Mouse (Mus musculus) left cerebral cortex, adult 18-20 months (tissue): Measurements from ENCODE around the gene Eif4g2. TPM values are rescaled to one million over a fixed set of nuclear protein-coding genes. Genes with fewer than 3 reads are reported as not detected.
A peak's percentile ranks its signal among the peaks of the same experiment; 100 is the strongest.

ENCODE experiments used
- DNase-seq, 2 experiments: peaks; one replicate each; pipeline ENCODE4 v3.0.0; 2021 to 2022; ENCODE audit warnings: low spot score in 2 of 2, mixed read lengths in 1 of 2
- long read RNA-seq, 2 experiments: library from polyadenylated mRNA; stranded (forward); transcript quantifications; one replicate each; pipeline ENCODE4 v2.0.0; 2021
- total RNA-seq, 2 experiments: library from RNA; stranded (reverse); gene quantifications; 2 replicates each; pipeline ENCODE4 v1.2.3; 2021

Eif4g2 gene
- total RNA-seq: 100 to 1,000 TPM; 615 to 634 TPM
- long read RNA-seq, experiment 1, full-length matches to known transcripts: 512 of 674 reads
- long read RNA-seq, experiment 1, partial matches to known transcripts: 94 of 674 reads
- long read RNA-seq, experiment 1, other reads (novel, unspliced or antisense): 68 of 674 reads
- long read RNA-seq, experiment 2, full-length matches to known transcripts: 323 of 421 reads
- long read RNA-seq, experiment 2, partial matches to known transcripts: 53 of 421 reads
- long read RNA-seq, experiment 2, other reads (novel, unspliced or antisense): 45 of 421 reads

- DNase-seq: peak; percentile 98 to 100
Observed at GRCm38 (mm10) chr7:111082822-111083732, at the start of gene Eif4g2. Gene Eif4g2 (minus strand): TSS chr7:111083030.

GRCm38 (mm10) chr7:111132596-111132995, 49.8 kb upstream of the Eif4g2 start:
- no peak for DNase-seq

- no peak for DNase-seq
Observed at GRCm38 (mm10) chr7:111126636-111127395, 44.0 kb upstream of the Eif4g2 start.

GRCm38 (mm10) chr7:111123761-111124546, 41.1 kb upstream of the Eif4g2 start:
- DNase-seq: no peak

GRCm38 (mm10) chr7:111122531-111123130, 39.8 kb upstream of the Eif4g2 start:
- DNase-seq: peak; percentile 98 to 99

GRCm38 (mm10) chr7:111122084-111122530, 39.3 kb upstream of the Eif4g2 start:
- DNase-seq: peak in 1 of 2 experiments; percentile 55

- DNase-seq: no peak
Observed at GRCm38 (mm10) chr7:111121522-111121921, 38.7 kb upstream of the Eif4g2 start.

- no peak for DNase-seq
Observed at GRCm38 (mm10) chr7:111109561-111109960, 26.7 kb upstream of the Eif4g2 start.

GRCm38 (mm10) chr7:111109161-111109560, 26.3 kb upstream of the Eif4g2 start:
- no peak for DNase-seq

- DNase-seq: no peak
Observed at GRCm38 (mm10) chr7:111098196-111098595, 15.4 kb upstream of the Eif4g2 start.

GRCm38 (mm10) chr7:111095169-111095568, 12.3 kb upstream of the Eif4g2 start:
- no peak for DNase-seq

GRCm38 (mm10) chr7:111085153-111085552, 2.3 kb upstream of the Eif4g2 start:
- no peak for DNase-seq

- DNase-seq: no peak
Observed at GRCm38 (mm10) chr7:111084443-111084842, 1.6 kb upstream of the Eif4g2 start.

- DNase-seq: no peak
Observed at GRCm38 (mm10) chr7:111083733-111084120, 897 bp upstream of the Eif4g2 start.

GRCm38 (mm10) chr7:111082043-111082821, 598 bp downstream of the Eif4g2 start:
- peak; percentile 71 to 82 for DNase-seq

- no peak for DNase-seq
Observed at GRCm38 (mm10) chr7:111080876-111081275, 2.0 kb downstream of the Eif4g2 start.

- no peak for DNase-seq
Observed at GRCm38 (mm10) chr7:111080026-111080425, 2.8 kb downstream of the Eif4g2 start.

GRCm38 (mm10) chr7:111078271-111078670, 4.6 kb downstream of the Eif4g2 start:
- DNase-seq: no peak

- DNase-seq: no peak
Observed at GRCm38 (mm10) chr7:111075288-111075687, 7.5 kb downstream of the Eif4g2 start.
